Mouse (Mus musculus) midbrain, embryonic 13.5 days (tissue): Measurements from ENCODE around the gene Asap2. TPM values are rescaled to one million over a fixed set of nuclear protein-coding genes. Genes with fewer than 3 reads are reported as not detected.

Experiments
- ATAC-seq: fragments of 200-750 bp; cut with Nextera tagmentation; 2 replicates; pipeline ENCODE4 v1.8.0; 2017; ENCODE audit warnings: mild to moderate bottlenecking, moderate TSS enrichment, moderate library complexity
- H3K27ac ChIP-seq: fragments of 300-500 bp; sonication (generic); 2 replicates; pipeline ENCODE4 v1.5.1; 2015; ENCODE audit warnings: inconsistent platforms, mild to moderate bottlenecking, moderate library complexity
- H3K27me3 ChIP-seq: fragments of 300-500 bp; sonication (generic); 2 replicates; pipeline ENCODE4 v1.6.1; 2015; ENCODE audit warnings: mild to moderate bottlenecking, inconsistent platforms
- H3K36me3 ChIP-seq: fragments of 300-500 bp; sonication (generic); 2 replicates; pipeline ENCODE4 v1.6.1; 2015; ENCODE audit warnings: mild to moderate bottlenecking, inconsistent platforms
- H3K4me1 ChIP-seq: fragments of 300-500 bp; sonication (generic); replicated peaks from 2 replicates; pipeline ENCODE4 v1.6.1; 2015; ENCODE audit warnings: inconsistent platforms
- H3K4me2 ChIP-seq: fragments of 300-500 bp; sonication (generic); replicated peaks from 2 replicates; pipeline ENCODE4 v1.6.1; 2015; ENCODE audit warnings: moderate library complexity, mild to moderate bottlenecking, inconsistent platforms
- H3K4me3 ChIP-seq: fragments of 300-500 bp; sonication (generic); replicated peaks from 2 replicates; pipeline ENCODE4 v1.5.1; 2015; ENCODE audit warnings: mild to moderate bottlenecking, inconsistent platforms
- H3K9ac ChIP-seq: fragments of 300-500 bp; sonication (generic); replicated peaks from 2 replicates; pipeline ENCODE4 v1.6.1; 2015; ENCODE audit warnings: mild to moderate bottlenecking, inconsistent platforms
- H3K9me3 ChIP-seq: fragments of 300-500 bp; sonication (generic); 2 replicates; pipeline ENCODE4 v1.6.1; 2016; ENCODE audit warnings: mild to moderate bottlenecking, inconsistent platforms
- WGBS: fragments of 180-500 bp; shearing (Covaris S2); methylation state at CpG from one replicate; pipeline ENCODE4 v1.1.7; 2015; 5-methylcytosine and 5-hydroxymethylcytosine counted together
- polyA plus RNA-seq: library from polyadenylated mRNA; unstranded; fragments of >200 nt; fragmentation: Nextera tagmentation; extraction: Ambion mirVana; gene quantifications from 2 replicates; pipeline ENCODE4 v1.2.1, GENCODE M21; 2015

The Asap2 gene
- polyA plus RNA-seq, 1 experiment from 2014 or later, result 14.1 TPM

GRCm38 (mm10) chr12:21112453-21112857 is 122.2 kb downstream of the Asap2 start:
- 1% methylated on average over 17 of the region's 17 CpGs for WGBS
- no peaks in the 10 kb centered on the region for H3K9me3 ChIP-seq
- peak overlapping the region; percentile 80 for H3K4me3 ChIP-seq
- peak overlapping the region; percentile 93 for H3K9ac ChIP-seq
- peak; percentile 64 for ATAC-seq
- peak overlapping the region; percentile 92 for H3K27ac ChIP-seq
- H3K36me3 ChIP-seq, result no peaks in the 10 kb centered on the region
- H3K27me3 ChIP-seq, result no peaks in the 10 kb centered on the region
- peak overlapping the region; percentile 70 for H3K4me2 ChIP-seq
- peaks cover 22% of the 10 kb centered on the region for H3K4me1 ChIP-seq

- Histone ChIP-seq H3K27me3 (no peaks in the 10 kb centered on the region), H3K4me1 (peaks cover 17% of the 10 kb centered on the region), H3K36me3 (no peaks in the 10 kb centered on the region), H3K4me3 (no peak overlapping the region), H3K27ac (no peak overlapping the region), H3K9ac (no peak overlapping the region), H3K4me2 (no peak overlapping the region), H3K9me3 (peaks cover 2% of the 10 kb centered on the region; the same call in 1 of the 2 replicates)
- 87% methylated on average over 3 of the region's 3 CpGs for WGBS
- no peak for ATAC-seq
Observed at GRCm38 (mm10) chr12:21119446-21119845, 129.2 kb downstream of the Asap2 start.

- Histone ChIP-seq H3K27ac (no peak overlapping the region), H3K4me2 (no peak overlapping the region), H3K9ac (no peak overlapping the region), H3K9me3 (peaks cover 2% of the 10 kb centered on the region; the same call in 1 of the 2 replicates), H3K4me3 (no peak overlapping the region), H3K4me1 (peaks cover 30% of the 10 kb centered on the region), H3K27me3 (no peaks in the 10 kb centered on the region), H3K36me3 (no peaks in the 10 kb centered on the region)
- ATAC-seq, result no peak
- WGBS, result 76% methylated on average over 3 of the region's 3 CpGs
Observed at GRCm38 (mm10) chr12:21122818-21123217, 132.6 kb downstream of the Asap2 start.

GRCm38 (mm10) chr12:21123647-21124046 is 133.4 kb downstream of the Asap2 start:
- Histone ChIP-seq H3K9me3 (peaks cover 2% of the 10 kb centered on the region; the same call in 1 of the 2 replicates), H3K4me2 (no peak overlapping the region), H3K9ac (no peak overlapping the region), H3K36me3 (no peaks in the 10 kb centered on the region), H3K4me1 (peaks cover 35% of the 10 kb centered on the region), H3K27ac (no peak overlapping the region), H3K27me3 (no peaks in the 10 kb centered on the region), H3K4me3 (no peak overlapping the region)
- ATAC-seq, result no peak
- 92% methylated on average over 5 of the region's 5 CpGs for WGBS

GRCm38 (mm10) chr12:21125675-21126470 is 135.6 kb downstream of the Asap2 start:
- Histone ChIP-seq H3K4me3 (no peak overlapping the region), H3K9me3 (0 out of 2 replicates have a peak, but pooled peaks cover 2% of the 10 kb centered on the region), H3K9ac (peak overlapping the region; percentile 25; the same call in 1 of the 2 replicates), H3K27me3 (no peaks in the 10 kb centered on the region), H3K27ac (peak overlapping the region; percentile 39), H3K4me2 (no peak overlapping the region), H3K36me3 (no peaks in the 10 kb centered on the region), H3K4me1 (peaks cover 54% of the 10 kb centered on the region)
- ATAC-seq, result peak; percentile 37; the same call in 1 of the 2 replicates
- WGBS, result 70% methylated on average over 10 of the region's 10 CpGs

GRCm38 (mm10) chr12:21126516-21126915 is 136.3 kb downstream of the Asap2 start:
- peak overlapping the region; percentile 39; the same call in 1 of the 2 replicates for H3K27ac ChIP-seq
- H3K4me1 ChIP-seq, result peaks cover 60% of the 10 kb centered on the region
- peak; percentile 19; the same call in 1 of the 2 replicates for ATAC-seq

GRCm38 (mm10) chr12:21128930-21129869 is 138.9 kb downstream of the Asap2 start:
- peaks cover 84% of the 10 kb centered on the region for H3K4me1 ChIP-seq
- H3K9ac ChIP-seq, result no peak overlapping the region
- no peak overlapping the region for H3K4me2 ChIP-seq
- ATAC-seq, result no peak
- no peak overlapping the region for H3K27ac ChIP-seq
- H3K36me3 ChIP-seq, result no peaks in the 10 kb centered on the region
- H3K9me3 ChIP-seq, result no peaks in the 10 kb centered on the region
- WGBS, result 87% methylated on average over 9 of the region's 9 CpGs
- H3K4me3 ChIP-seq, result no peak overlapping the region
- H3K27me3 ChIP-seq, result no peaks in the 10 kb centered on the region

More at GRCm38 (mm10) chr12:21126516-21126915, 136.3 kb downstream of the Asap2 start:
- no peak overlapping the region for H3K4me2 ChIP-seq
- H3K9me3 ChIP-seq, result no peaks in the 10 kb centered on the region
- H3K9ac ChIP-seq, result 0 out of 2 replicates have a peak overlapping the region, but pooled peaks have one; percentile 25
- H3K27me3 ChIP-seq, result no peaks in the 10 kb centered on the region
- no peak overlapping the region for H3K4me3 ChIP-seq
- H3K36me3 ChIP-seq, result no peaks in the 10 kb centered on the region
- WGBS, result 83% methylated on average over 4 of the region's 4 CpGs

- WGBS, result 66% methylated on average over 10 of the region's 10 CpGs
- H3K9ac ChIP-seq, result no peak overlapping the region
- no peaks in the 10 kb centered on the region for H3K9me3 ChIP-seq
- H3K27me3 ChIP-seq, result no peaks in the 10 kb centered on the region
- no peak overlapping the region for H3K4me3 ChIP-seq
- no peak for ATAC-seq
- H3K27ac ChIP-seq, result no peak overlapping the region
- no peaks in the 10 kb centered on the region for H3K36me3 ChIP-seq
- H3K4me1 ChIP-seq, result peaks cover 87% of the 10 kb centered on the region
- no peak overlapping the region for H3K4me2 ChIP-seq
Observed at GRCm38 (mm10) chr12:21130274-21130823, 140.1 kb downstream of the Asap2 start.

GRCm38 (mm10) chr12:21132537-21132936 is 142.3 kb downstream of the Asap2 start:
- ATAC-seq, result no peak
- WGBS, result 55% methylated on average over 10 of the region's 10 CpGs
- Histone ChIP-seq H3K9me3 (no peaks in the 10 kb centered on the region), H3K9ac (no peak overlapping the region), H3K4me1 (peaks cover 85% of the 10 kb centered on the region), H3K4me2 (no peak overlapping the region), H3K4me3 (no peak overlapping the region), H3K27ac (no peak overlapping the region), H3K36me3 (no peaks in the 10 kb centered on the region), H3K27me3 (no peaks in the 10 kb centered on the region)

GRCm38 (mm10) chr12:21133031-21133430 is 142.8 kb downstream of the Asap2 start:
- Histone ChIP-seq H3K27me3 (no peaks in the 10 kb centered on the region), H3K9me3 (no peaks in the 10 kb centered on the region), H3K4me2 (no peak overlapping the region), H3K27ac (no peak overlapping the region; the same call in 1 of the 2 replicates), H3K4me1 (peaks cover 80% of the 10 kb centered on the region), H3K36me3 (no peaks in the 10 kb centered on the region), H3K4me3 (no peak overlapping the region), H3K9ac (no peak overlapping the region)
- WGBS, result 83% methylated on average over 4 of the region's 4 CpGs
- ATAC-seq, result no peak

- 46% methylated on average over 17 of the region's 17 CpGs for WGBS
Observed at GRCm38 (mm10) chr12:21133972-21134859, 144.0 kb downstream of the Asap2 start.

More at GRCm38 (mm10) chr12:21133972-21134859, 144.0 kb downstream of the Asap2 start:
- H3K4me1 ChIP-seq, result peaks cover 79% of the 10 kb centered on the region
- no peak overlapping the region for H3K4me3 ChIP-seq
- ATAC-seq, result no peak
- H3K4me2 ChIP-seq, result no peak overlapping the region
- no peaks in the 10 kb centered on the region for H3K27me3 ChIP-seq
- no peak overlapping the region for H3K9ac ChIP-seq
- H3K36me3 ChIP-seq, result no peaks in the 10 kb centered on the region
- no peaks in the 10 kb centered on the region for H3K9me3 ChIP-seq
- H3K27ac ChIP-seq, result no peak overlapping the region
